Mouse (Mus musculus) right cerebral cortex, adult 2 months (tissue): ENCODE data around the gene Dglucy.

Experiments
- DNase-seq, 2 experiments: peaks; one replicate each; pipeline ENCODE4 v3.0.0; 2021 to 2022; ENCODE audit warnings: low spot score in 2 of 2

Gene Dglucy

DNA sequence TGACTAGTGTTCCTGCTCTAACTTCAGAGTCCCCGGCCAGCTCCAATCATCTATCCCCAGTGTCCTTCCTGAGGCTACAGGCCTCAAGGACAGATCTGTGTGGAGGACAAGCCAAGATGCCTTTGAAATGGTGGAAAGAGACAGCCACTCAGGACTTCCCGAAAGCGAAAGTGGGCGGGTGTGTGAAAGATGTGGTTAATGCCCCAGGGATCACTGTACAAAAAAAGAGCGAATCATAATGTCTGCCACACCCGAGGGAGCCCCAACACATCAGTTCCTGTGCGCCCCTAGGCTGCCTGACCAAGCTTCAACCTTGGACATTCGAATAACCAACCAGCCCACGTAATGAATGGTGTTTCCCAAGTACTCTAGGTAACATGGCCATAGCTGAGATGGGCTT, 149.4 kb downstream of the Dglucy start:
- no peak for DNase-seq

DNA sequence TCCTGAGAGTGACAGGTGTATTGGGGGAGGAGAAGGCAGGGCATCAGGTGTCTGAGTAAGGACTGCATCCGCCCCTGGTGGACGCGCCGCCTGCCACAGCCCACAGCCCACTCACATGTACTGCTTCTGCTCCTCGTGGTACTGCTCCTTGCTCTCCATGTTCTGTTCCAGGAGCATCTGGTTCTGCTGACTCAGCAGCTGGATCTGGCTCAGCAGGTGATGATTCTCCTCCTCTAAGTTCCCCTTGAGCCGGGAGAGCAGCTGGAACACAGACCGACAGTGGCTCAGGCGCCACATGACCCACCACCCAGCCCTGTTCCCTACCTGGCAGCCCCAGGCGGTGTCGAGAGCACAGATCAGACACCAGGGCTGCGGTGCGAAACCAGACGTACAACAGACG, 152.8 kb downstream of the Dglucy start:
- DNase-seq: no peak

DNA sequence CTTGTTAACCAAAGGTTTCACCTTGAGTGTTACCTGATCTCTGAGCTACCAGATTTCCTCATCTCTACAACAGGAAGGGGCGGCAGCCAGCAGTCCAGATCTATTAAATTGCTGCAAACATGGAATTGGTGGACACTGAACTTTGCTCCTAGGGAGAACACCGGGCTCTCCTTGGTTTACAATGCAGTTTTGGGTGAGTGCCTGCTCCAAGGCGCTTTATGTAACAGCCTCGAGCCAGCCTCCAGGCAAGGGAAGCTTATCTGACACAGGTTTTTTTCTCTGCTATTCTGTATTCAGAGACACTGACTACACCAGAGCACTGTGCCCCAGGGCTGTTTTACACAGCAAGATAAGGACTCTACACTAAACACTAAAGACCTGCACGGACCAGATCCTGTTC, 155.9 kb downstream of the Dglucy start:
- DNase-seq: no peak

DNA sequence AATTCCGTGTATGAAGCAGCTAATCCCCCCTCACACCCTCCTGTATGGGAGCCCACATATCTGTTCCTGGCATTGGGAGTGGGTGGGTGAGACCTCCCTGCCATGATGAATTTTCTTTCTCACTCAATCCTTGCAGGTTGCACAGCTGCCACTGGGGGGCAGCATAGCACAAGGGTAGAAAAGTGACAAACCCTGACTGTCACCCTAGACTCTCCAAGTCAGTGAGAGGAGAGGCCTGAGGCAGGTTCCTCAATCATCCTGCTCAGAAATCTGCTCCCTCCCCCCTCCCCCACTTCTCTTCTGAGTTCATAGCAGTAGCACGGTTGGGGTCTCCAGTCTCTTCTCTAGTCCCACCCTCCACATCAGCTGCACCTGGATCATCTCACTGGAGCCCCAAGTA, 157.3 kb downstream of the Dglucy start:
- peak; percentile 86 to 88 for DNase-seq

DNA sequence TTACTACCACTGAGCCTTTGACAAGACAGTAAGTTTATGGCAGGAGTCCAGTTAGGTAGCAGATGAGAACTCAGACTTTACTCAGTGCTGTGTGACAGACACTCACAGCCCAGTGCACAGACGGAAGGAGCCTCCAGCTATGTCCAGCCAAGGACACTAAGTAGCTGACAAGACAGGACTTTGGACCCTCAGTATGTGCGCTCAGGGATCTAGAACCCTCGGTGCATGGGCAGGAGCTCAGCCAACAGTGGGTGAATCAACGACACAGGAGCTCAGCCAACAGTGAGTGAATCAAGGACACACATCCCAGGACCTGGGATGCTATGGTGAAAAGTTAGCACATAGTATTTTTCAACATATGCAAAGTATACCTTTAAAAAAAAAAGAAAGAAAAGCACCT, 157.9 kb downstream of the Dglucy start:
- no peak for DNase-seq

DNA sequence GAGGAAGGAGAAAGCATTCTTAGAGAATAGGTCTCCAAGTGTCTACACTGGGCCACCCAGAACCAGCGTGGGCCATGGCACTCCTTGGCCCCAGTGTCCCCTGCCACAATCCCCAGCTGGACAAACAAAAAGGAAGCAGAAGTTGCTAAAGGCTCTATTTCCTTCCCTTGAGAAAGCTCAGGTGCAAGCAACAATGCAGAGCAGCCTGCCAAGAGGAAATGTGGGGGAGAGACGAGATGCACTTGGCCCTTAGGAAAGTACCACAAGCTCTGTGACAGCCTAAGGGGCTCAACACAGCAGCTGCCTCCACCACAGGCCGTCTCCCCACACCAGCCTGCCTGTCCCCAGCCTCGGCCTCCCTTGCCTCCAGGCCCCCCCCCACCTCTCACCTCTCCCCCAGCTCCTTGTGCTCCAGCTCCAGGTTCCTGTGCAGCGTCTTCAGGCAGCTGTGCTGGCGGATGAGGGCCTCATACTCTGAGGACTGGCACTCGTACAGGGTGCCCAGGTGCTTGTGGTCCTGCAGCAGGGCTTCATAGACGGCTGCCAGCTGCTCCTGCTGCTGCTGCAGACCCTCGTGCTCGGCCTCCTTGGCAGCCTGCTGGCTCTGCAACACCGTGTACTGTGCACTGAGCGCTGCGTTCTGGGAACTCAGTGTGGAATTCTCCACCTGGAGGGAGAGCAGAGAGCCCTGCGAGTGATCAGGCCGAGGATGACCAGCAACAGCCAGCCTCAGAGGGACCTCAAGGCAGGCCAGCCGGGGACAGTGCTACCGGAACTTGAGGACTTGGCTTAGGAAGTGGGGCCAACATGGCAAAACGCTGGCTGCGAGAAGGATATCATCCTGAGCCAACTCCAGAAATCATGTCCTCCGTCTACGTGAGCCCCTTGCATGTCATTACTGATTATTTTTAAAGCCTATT, 158.8 kb downstream of the Dglucy start:
- no peak for DNase-seq

DNA sequence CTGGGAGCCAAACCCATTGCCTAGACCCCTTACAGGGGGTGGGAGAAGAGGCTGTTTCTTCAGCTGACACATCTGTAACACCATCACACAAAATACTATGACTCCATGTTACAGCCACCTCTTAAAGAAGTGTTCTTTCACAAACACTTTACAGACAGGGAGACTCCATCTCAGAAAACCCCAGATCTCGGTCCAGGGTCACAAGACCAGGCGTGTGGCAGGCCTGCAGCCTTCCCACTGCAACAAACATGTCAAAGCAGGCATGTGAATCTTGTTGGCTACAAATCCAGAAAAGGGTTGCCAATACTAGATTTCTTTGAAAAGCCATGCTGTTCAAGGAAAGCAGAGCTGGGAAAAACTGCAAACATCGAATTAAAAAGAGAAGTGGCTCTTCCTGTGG, 162.5 kb downstream of the Dglucy start:
- no peak for DNase-seq

DNA sequence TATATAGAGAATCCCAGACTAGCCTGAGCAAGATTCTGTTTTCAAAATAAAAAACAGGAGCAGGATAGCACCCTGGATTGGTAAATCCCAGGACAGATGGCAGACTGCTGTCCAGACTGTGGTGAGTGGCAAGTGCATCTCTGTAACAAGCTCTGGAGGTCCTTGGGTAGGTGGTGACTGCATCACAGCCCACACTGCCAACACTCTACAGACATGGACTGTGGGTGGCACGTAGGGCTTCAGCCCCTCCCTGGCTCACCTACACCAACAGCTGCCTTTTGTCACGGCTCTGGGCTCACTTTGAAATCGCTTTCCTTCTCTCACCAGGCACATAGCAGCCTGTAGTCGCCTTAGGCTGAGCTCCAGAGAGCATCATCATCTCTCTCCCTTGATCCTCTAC, 164.3 kb downstream of the Dglucy start:
- DNase-seq: no peak

DNA sequence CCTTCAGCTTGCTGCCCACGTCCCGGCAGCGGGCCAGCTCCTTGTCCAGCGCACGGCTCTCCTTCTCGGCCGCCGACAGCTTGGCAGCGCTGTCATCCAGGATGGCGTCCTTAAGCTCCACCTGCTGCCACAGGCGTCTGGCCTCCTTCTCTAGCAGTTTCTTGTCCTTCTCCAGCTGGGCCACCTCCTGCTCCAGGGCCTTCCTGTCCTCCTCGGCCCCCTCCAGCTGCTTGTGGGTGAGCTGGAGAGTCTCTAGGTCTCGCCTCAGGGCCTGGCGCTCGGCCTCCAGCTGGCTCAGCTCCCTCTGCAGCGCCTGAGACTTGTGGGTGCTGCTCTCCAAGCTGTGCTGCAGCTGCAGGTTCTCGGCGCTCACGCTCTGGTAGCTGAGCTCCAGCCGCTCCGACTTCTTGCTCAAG, 166.1 kb downstream of the Dglucy start:
- DNase-seq: no peak

DNA sequence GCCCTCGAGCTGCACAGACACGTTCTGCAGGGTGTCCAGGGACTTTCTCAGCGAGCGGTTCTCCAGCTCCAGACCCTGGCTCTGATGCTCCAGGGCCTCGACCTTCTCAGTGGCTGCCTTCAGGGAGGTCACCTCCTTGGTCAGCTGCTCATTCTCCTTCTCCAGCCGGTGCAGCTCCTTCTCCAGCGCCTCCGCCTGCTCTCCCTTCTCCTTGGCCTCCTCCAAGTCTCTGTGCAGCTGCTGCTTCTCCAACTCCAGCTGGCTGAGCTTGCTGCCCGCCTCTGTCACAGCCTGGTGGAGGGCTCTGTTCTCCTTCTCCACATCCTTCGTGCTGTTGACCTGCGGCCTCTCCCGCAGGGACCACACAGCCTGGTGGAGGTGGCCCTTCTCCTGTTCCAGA, 166.6 kb downstream of the Dglucy start:
- no peak for DNase-seq

DNA sequence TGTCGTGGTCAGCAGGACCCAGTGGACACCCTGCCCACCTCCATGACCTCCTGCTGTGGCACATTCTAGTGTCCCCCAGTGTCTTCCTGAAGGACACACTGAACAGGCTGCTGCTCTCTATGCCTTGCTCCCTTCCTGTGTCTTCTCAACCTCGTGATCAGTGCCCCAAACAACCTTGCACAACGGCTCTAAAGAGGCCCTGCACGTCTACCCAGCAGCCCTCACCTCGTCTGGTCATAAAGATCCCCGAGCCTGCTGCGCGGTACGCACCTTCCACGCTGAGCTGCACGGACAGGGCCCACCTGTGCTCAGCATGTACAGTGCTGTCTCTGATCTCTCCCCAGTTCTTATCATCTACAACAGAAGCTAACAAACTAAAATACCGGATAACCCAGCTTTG, 167.1 kb downstream of the Dglucy start:
- DNase-seq: no peak
